Mouse (Mus musculus) CH12.LX (cell line): ENCODE results near the gene Dirc2.

Source experiments
- CTCF ChIP-seq, 2 experiments: IDR thresholded peaks in 1 of 2; conservative IDR thresholded peaks in 1 of 2; 2 replicates each; pipeline ENCODE4 v1.5.1; 2011 to 2012; ENCODE audit warnings: low read depth in 2 of 2, low read length in 2 of 2, improper control_type of control experiment in 1 of 2, inconsistent platforms in 1 of 2, mild to moderate bottlenecking in 1 of 2, moderate library complexity in 1 of 2
- E2F4 ChIP-seq: IDR thresholded peaks from 2 replicates; pipeline ENCODE4 v1.6.1; 2011; ENCODE audit warnings: low read depth, low read length, improper control_type of control experiment; ENCODE audit not compliant: insufficient replicate concordance
- ELF1 ChIP-seq: IDR thresholded peaks from 2 replicates; pipeline ENCODE4 v1.6.1; 2014; ENCODE audit warnings: low read depth, mild to moderate bottlenecking, inconsistent platforms, low read length, improper control_type of control experiment
- ETS1 ChIP-seq: conservative IDR thresholded peaks from 2 replicates; pipeline ENCODE4 v1.6.1; 2012; ENCODE audit warnings: low read depth, mild to moderate bottlenecking, inconsistent platforms, low read length, improper control_type of control experiment, moderate library complexity
- IRF4 ChIP-seq: IDR thresholded peaks from 2 replicates; pipeline ENCODE4 v1.6.1; 2014; ENCODE audit warnings: low read depth, mild to moderate bottlenecking, inconsistent platforms, low read length, improper control_type of control experiment
- MEF2A ChIP-seq: IDR thresholded peaks from 2 replicates; pipeline ENCODE4 v1.6.1; 2014; ENCODE audit warnings: low read depth, mild to moderate bottlenecking, inconsistent platforms, low read length, improper control_type of control experiment, borderline replicate concordance
- NRF1 ChIP-seq: IDR thresholded peaks from 2 replicates; pipeline ENCODE4 v1.6.1; 2014; ENCODE audit warnings: low read depth, mild to moderate bottlenecking, inconsistent platforms, low read length, improper control_type of control experiment, moderate library complexity
- POLR2A ChIP-seq: IDR thresholded peaks from 2 replicates; pipeline ENCODE4 v1.6.1; 2011; ENCODE audit warnings: low read depth, mild to moderate bottlenecking, improper control_type of control experiment, low read length
- RAD21 ChIP-seq: IDR thresholded peaks from 2 replicates; pipeline ENCODE4 v1.6.1; 2011; ENCODE audit warnings: low read depth, mild to moderate bottlenecking, low read length, improper control_type of control experiment, moderate library complexity
- UBTF ChIP-seq: IDR thresholded peaks from 2 replicates; pipeline ENCODE4 v1.6.1; 2012; ENCODE audit warnings: low read depth, mild to moderate bottlenecking, inconsistent platforms, low read length, improper control_type of control experiment, moderate library complexity
- ZC3H11A ChIP-seq: IDR thresholded peaks from 2 replicates; pipeline ENCODE4 v1.6.1; 2012; ENCODE audit warnings: low read depth, mild to moderate bottlenecking, inconsistent platforms, low read length, improper control_type of control experiment

GRCm38 (mm10) chr16:35781096-35781495 is 11.9 kb upstream of the Dirc2 start:
- TF ChIP-seq POLR2A, result no peak
- TF ChIP-seq ZC3H11A, result no peak
- no peak for TF ChIP-seq UBTF
- TF ChIP-seq CTCF (conservative IDR thresholded peaks at IDR 0.05 in 1 of 2, IDR thresholded peaks at IDR 0.05 in 1 of 2; ENCODE audit: low read depth in 2 of 2, low read length in 2 of 2), result no peak
- no peak for TF ChIP-seq E2F4
- no peak for TF ChIP-seq ELF1
- TF ChIP-seq ETS1, result no peak
- TF ChIP-seq RAD21, result no peak
- no peak for TF ChIP-seq IRF4
- TF ChIP-seq MEF2A, result no peak
- TF ChIP-seq NRF1, result no peak
